In the genomic region with DNA sequence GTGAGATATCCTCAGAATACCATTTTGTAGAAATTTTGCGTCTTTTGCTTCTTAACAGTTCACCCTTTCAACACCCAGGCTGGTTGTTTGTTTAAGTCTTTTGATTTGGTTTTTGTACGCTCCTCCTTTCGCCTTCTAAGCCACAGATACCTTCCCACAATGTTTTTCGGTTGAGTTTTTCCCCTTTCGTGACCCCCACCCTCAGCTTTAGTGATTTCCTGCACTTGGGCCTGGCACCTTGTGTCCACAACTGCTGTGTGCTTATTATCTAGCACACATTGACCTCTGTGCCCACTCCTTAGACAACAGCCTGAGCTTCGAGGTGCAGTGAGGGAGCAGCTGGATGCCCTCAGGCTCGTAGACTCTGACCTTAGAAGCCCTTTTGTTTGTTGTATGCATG, we compare ENCODE assay signal across 8 mouse cellular contexts. TPM values are rescaled to one million over a fixed set of nuclear protein-coding genes. Genes with fewer than 3 reads are reported as not detected.
A peak's percentile ranks its signal among the peaks of the same experiment; 100 is the strongest.
DNase-seq lines count a peak whose midpoint lies in the region; ATAC-seq and TF ChIP-seq lines count a peak whose summit lies in the region.

No protein-coding gene starts in this region.

- H3K9me3 ChIP-seq in embryonic facial prominence, embryonic 12.5 days: no peaks in the 10 kb centered on the region
- H3K9me3 ChIP-seq in intestine, embryonic 16.5 days (ENCODE audit: control insufficient read depth, low read length): no peaks in the 10 kb centered on the region
- no peaks in the 10 kb centered on the region for H3K9me3 ChIP-seq in neural tube, embryonic 14.5 days (ENCODE audit: control insufficient read depth, low read length)

- peaks cover 4% of the 10 kb centered on the region; the same call in 1 of the 2 replicates for H3K4me1 ChIP-seq in lung, adult 2 months (ENCODE audit: control insufficient read depth, insufficient read depth, low read length)
- H3K4me1 ChIP-seq in embryonic facial prominence, embryonic 12.5 days: peaks cover 12% of the 10 kb centered on the region
- peaks cover 11% of the 10 kb centered on the region for H3K4me1 ChIP-seq in intestine, embryonic 16.5 days (ENCODE audit: control insufficient read depth, insufficient read depth, low read length)
- H3K4me1 ChIP-seq in neural tube, embryonic 14.5 days (ENCODE audit: control insufficient read depth, insufficient read depth, low read length): peaks cover 13% of the 10 kb centered on the region

- peaks cover 12% of the 10 kb centered on the region for H3K36me3 ChIP-seq in embryonic facial prominence, embryonic 12.5 days
- H3K36me3 ChIP-seq in intestine, embryonic 16.5 days (ENCODE audit: control insufficient read depth, insufficient read depth, low read length): no peaks in the 10 kb centered on the region
- H3K36me3 ChIP-seq in neural tube, embryonic 14.5 days (ENCODE audit: control insufficient read depth, insufficient read depth, low read length): no peaks in the 10 kb centered on the region

- H3K4me3 ChIP-seq in lung, adult 2 months (replicated peaks; ENCODE audit: extremely low read depth, low read depth, low read length): peak overlapping the region; percentile 36
- H3K4me3 ChIP-seq in embryonic facial prominence, embryonic 12.5 days: peak overlapping the region; percentile 82
- H3K4me3 ChIP-seq in intestine, embryonic 16.5 days (ENCODE audit: low read length): peak overlapping the region; percentile 87
- peak overlapping the region; percentile 85 for H3K4me3 ChIP-seq in neural tube, embryonic 14.5 days (ENCODE audit: low read depth, low read length)

- no peak for ATAC-seq in embryonic facial prominence, embryonic 12.5 days (ENCODE audit: insufficient number of reproducible peaks, insufficient read depth, low FRiP score, low TSS enrichment)
- ATAC-seq in intestine, embryonic 16.5 days: no peak
- ATAC-seq in neural tube, embryonic 14.5 days (ENCODE audit: low read depth): no peak
- no peak for ATAC-seq in erythroblast, adult 5-6 weeks (replicated peaks; ENCODE audit: low FRiP score, poor library complexity, severe bottlenecking)

- no peak for TF ChIP-seq POLR2A in lung, adult 2 months (IDR thresholded peaks at IDR 0.05; ENCODE audit: borderline replicate concordance, extremely low read depth, low read depth, low read length)

- peak overlapping the region; percentile 87 for H3K9ac ChIP-seq in embryonic facial prominence, embryonic 12.5 days
- H3K9ac ChIP-seq in intestine, embryonic 16.5 days (ENCODE audit: low read depth, low read length): peak overlapping the region; percentile 92; the same call in 1 of the 2 replicates
- H3K9ac ChIP-seq in neural tube, embryonic 14.5 days (replicated peaks; ENCODE audit: low read depth, low read length): peak overlapping the region; percentile 96

- no peak overlapping the region for H3K27ac ChIP-seq in embryonic facial prominence, embryonic 12.5 days
- 0 out of 2 replicates have a peak overlapping the region, but pooled peaks have one; percentile 30 for H3K27ac ChIP-seq in intestine, embryonic 16.5 days (ENCODE audit: low read length)
- H3K27ac ChIP-seq in neural tube, embryonic 14.5 days (ENCODE audit: low read depth, low read length): no peak overlapping the region

- 43% methylated on average over 7 of the region's 7 CpGs for WGBS in lung, adult 2 months
- WGBS in embryonic facial prominence, embryonic 12.5 days: 54% methylated on average over 7 of the region's 7 CpGs
- 49% methylated on average over 7 of the region's 7 CpGs for WGBS in intestine, embryonic 16.5 days
- 63% methylated on average over 7 of the region's 7 CpGs for WGBS in neural tube, embryonic 14.5 days

- peak overlapping the region; percentile 85 for H3K4me2 ChIP-seq in embryonic facial prominence, embryonic 12.5 days (replicated peaks)
- peak overlapping the region; percentile 71 for H3K4me2 ChIP-seq in intestine, embryonic 16.5 days (ENCODE audit: low read depth, low read length)
- peak overlapping the region; percentile 79 for H3K4me2 ChIP-seq in neural tube, embryonic 14.5 days (ENCODE audit: low read depth, low read length)

- no peak for TF ChIP-seq CTCF in lung, adult 2 months (IDR thresholded peaks at IDR 0.05; ENCODE audit: insufficient read depth, low read length)

- DNase-seq in lung, adult 2 months: no peak
- DNase-seq in lung, postnatal 4 days: no peak
- no peak for DNase-seq in cerebellum, adult 8-10 months
- no peak for DNase-seq in kidney, adult 11 months

- H3K27me3 ChIP-seq in embryonic facial prominence, embryonic 12.5 days: no peaks in the 10 kb centered on the region
- no peaks in the 10 kb centered on the region for H3K27me3 ChIP-seq in intestine, embryonic 16.5 days (replicated peaks; ENCODE audit: control insufficient read depth, insufficient read depth, low read length)
- no peaks in the 10 kb centered on the region for H3K27me3 ChIP-seq in neural tube, embryonic 14.5 days (ENCODE audit: control insufficient read depth, insufficient read depth, low read length)

RNA-seq across cellular contexts. Expression of gene Zfp386, which starts 1.2 kb away (rescaled TPM):
- 3.8 and 5.1 TPM in 2 replicates for polyA plus RNA-seq in lung, adult 2 months (2012; rRNA removed)
- 61.1 and 62.5 TPM in 2 replicates for polyA plus RNA-seq in embryonic facial prominence, embryonic 12.5 days (2016; fragmentation: Nextera tagmentation; extraction: Ambion mirVana)
- polyA plus RNA-seq in intestine, embryonic 16.5 days (2015; fragmentation: Nextera tagmentation; extraction: Ambion mirVana): 25.7 and 28.4 TPM in 2 replicates
- 57.0 and 58.4 TPM in 2 replicates for polyA plus RNA-seq in neural tube, embryonic 14.5 days (2014; fragmentation: Nextera tagmentation; extraction: Ambion mirVana)
- total RNA-seq in erythroblast, adult 5-6 weeks (2015; ENCODE audit: low replicate concordance): 7.9 and 11.9 TPM in 2 replicates
- 4.6 and 5.9 TPM in 2 replicates for total RNA-seq in erythroblast, adult 5-6 weeks (2017; ENCODE audit: low replicate concordance)

RNA-seq across cellular contexts. Expression of gene Vipr2, which starts 28.8 kb away (rescaled TPM):
- 14.5 and 24.0 TPM in 2 replicates for polyA plus RNA-seq in lung, adult 2 months (2012; rRNA removed)
- polyA plus RNA-seq in embryonic facial prominence, embryonic 12.5 days (2016; fragmentation: Nextera tagmentation; extraction: Ambion mirVana): 2.1 and 2.2 TPM in 2 replicates
- 2.8 and 3.4 TPM in 2 replicates for polyA plus RNA-seq in intestine, embryonic 16.5 days (2015; fragmentation: Nextera tagmentation; extraction: Ambion mirVana)
- 0.55 and 0.84 TPM in 2 replicates for polyA plus RNA-seq in neural tube, embryonic 14.5 days (2014; fragmentation: Nextera tagmentation; extraction: Ambion mirVana)
- total RNA-seq in erythroblast, adult 5-6 weeks (2015; ENCODE audit: low replicate concordance): not detected in 2 replicates
- total RNA-seq in erythroblast, adult 5-6 weeks (2017; ENCODE audit: low replicate concordance): not detected in 2 replicates

Comparison
In these comparisons a context has a peak if more than half of its experiments do, and no peak if none do; other contexts are left out.
1. H3K4me3 ChIP-seq: peak in every context shown above with its lines; median percentile 87 in intestine, embryonic 16.5 days; 85 in neural tube, embryonic 14.5 days; 82 in embryonic facial prominence, embryonic 12.5 days; 36 in lung, adult 2 months.